Mouse (Mus musculus): ENCODE data around the gene 2010300C02Rik.
"Not testable (repeated sequence)": the region's sequence is repeated elsewhere in the genome, so short reads cannot be mapped to it uniquely, and the experiment has no call there.

The 2010300C02Rik gene

DNA sequence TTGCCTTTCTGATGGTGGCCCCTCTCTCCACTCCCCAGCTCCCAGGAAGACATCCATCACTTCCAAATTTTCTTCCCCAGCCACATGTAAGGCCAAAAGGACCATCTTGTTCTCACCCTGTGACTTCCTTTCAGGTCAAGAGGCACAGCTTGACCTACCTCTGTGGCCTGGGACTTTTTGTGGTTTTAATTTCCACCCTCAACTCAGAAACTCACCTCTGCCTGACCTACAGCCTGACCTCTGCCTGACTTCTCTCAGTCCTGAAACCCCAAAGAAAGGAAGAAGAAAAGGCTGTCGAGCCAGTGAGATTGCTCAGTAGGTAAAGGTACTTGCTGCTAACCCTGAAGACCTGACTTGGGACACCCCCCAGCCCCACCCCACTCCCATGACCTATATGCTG is 100.3 kb downstream of the 2010300C02Rik start:
- no peak for DNase-seq

DNA sequence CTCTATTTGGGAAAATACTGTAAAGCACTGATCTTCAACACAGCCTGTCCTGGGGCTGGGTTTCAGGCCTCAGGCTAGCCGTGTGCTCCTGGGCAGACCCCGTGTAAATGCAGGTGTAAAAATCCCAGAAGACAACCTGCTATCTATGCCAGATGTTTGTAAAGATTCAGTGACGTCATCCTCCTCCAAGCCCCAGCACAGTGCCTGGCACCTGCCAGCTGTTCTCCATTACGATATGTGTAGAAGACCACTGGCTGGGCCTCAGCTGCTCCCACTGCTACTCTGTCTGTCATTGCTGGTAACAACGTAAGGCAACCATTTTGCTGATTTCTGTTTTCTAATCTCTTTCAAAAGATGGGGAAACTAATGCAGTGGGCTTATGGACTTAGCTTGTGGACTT is 102.8 kb downstream of the 2010300C02Rik start:
- no peak for DNase-seq

DNA sequence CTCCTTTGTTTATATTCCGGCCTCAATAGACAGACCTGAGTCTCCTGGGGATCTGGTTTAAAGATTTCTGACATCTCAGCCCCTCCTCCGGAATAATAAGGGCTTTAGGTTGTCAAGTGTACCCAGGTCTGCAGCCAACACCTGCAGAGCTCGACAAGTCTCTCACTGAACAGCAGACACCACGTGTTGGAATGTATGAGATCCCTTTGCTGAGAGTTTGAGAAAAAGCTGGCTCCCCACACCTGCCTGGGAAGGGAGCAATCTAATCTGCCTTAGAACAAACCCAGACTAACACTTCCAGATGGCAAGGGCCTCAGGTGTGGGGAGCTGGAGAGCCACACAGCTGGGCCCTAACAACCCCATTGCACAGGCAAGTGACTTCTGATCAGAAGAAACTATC is 103.3 kb downstream of the 2010300C02Rik start:
- no peak for DNase-seq

DNA sequence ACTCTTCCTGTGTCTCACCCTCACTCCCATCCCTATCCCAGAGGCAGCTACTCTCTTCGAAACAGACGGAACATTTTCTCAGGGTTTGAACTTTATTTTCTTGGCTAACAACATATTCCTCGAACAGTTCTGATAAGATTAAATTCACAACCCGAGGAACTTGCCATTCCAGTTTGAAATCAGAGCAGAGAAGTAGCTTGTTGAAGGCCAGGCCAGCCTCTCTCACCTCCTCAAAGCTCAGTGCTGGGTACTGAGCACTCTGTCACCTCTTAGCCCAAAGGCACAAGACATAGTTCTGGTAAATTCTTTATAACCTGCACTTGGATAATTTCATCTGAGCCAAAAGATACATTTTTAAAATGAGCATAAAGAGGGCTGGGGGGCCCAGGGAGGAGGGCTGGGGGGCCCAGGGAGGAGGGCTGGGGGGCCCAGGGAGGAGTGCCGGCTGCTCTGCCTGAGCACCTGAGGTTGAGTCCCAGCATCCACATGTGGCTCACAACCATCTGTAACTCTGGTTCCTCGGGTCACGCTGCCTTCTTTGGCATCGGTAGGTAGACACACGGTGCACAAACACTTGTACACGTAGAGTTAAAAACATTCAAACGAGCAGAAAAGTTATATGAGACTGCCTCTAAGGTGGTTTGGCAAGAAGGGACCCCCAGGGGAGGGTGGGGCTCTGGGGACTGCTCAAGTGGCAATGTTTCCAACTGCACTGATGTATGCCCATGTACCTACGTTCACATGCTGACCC is 104.4 kb downstream of the 2010300C02Rik start:
- DNase-seq = no peak

DNA sequence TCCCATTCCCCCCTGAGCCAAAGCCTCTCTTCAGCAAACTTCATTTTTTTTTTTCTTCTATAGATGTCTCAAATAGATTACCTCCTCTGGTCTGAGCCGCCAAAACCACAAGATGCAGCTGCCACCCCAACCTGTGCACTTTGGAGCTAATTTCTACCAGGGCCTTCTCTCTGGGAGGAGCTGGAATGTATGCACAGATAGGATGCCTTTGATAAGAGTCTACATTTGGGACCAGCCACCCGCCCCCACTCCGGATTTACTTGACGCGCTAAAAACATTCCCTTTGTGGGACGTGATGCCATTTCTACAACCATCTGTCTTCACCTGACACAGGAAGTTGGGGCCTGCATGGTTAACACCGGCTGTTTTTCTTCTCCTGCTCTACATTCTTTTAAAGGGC is 105.0 kb downstream of the 2010300C02Rik start:
- DNase-seq = no peak

DNA sequence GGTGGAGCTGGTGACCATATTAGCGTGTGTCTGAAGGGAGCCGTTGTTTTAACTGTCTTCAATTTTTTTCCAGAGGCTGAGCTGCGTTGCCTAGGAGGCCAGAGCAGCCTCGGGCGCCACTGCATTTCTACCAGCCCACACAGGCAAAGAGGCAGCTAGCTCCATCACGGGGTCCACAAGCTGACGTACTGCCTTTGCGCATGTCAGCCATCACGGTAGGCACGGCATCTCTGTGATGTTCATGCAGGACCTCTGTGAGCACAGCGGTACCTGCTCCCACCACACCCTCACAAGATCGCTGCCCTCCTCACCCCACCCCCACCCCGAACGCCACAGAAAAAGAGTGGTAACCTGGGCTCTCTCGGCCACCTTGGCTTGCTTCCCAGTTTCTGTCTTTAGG is 105.8 kb downstream of the 2010300C02Rik start:
- DNase-seq = no peak

DNA sequence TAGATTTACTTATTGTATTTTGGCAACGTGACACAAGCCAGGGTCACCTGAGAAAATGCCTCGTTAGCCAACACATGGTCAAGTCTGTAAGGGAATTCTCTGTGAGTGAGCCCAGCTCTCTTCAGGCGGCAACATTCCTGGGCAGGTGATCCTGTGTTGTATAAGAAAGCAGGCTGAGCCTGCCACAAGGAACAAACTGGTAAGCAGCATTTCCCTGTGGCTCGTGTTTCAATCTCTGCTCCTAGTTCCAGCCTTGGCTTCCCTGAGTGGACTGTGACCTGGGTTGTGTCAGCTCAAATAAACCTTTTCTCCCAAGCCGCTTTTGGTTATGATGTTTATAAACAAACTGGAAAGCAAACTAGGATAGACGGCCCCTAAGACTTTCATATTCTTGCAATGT is 108.9 kb downstream of the 2010300C02Rik start:
- DNase-seq = no peak

DNA sequence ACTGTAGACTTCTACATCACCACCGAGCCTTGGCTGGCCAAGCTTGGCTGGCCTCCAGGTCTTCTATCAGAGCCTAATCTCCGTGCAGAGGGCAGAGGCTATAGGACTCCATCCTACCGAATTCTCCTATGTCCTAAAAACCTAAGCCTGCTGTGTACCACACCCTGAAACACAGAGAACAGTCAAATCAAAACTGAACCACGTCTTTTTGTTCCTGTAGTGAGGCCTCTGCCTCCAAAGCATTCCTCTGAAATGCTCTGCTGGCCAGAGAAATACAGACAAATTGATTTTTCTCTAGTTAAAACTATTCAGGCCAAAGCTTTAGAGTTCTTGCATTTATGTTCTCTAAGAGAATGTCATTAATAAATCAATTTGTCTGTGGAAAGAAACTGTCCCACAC is 109.6 kb downstream of the 2010300C02Rik start:
- DNase-seq = no peak

DNA sequence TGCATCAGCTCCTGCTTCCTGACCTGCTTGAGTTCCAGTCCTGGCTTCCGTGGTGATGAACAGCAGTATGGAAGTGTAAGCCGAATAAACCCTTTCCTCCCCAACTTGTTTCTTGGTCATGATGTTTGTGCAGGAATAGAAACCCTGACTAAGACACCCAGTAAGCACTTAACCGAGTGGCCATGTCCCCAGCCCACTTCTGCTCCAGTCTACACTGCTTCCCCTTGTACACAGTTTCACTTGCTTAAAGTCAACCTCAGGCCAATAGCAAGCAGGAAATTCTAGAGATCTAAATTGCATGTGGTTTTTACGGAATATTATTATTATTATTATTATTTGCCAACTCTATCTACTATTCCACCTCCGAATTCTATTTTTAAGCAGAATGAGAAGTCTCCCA is 114.2 kb downstream of the 2010300C02Rik start:
- not testable (repeated sequence) for DNase-seq

DNA sequence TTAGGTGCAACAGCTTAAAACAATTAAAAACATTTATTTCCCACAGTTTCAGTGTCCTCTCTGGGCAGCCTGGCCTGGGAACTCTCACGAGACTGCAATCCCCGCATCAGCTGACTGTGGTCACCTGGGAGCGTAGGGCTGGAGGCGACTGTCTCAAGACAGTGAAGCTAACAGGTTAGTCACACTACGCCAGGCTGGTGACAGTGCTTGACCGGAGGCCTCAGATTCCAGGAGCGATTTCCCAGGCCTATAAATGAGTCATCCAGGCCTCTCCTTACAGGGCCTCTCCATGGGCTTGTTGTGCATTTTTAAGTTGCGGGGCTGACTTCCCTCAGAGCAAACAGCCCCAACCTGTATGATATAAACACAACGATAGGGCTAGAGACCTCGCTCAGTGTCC is 116.7 kb downstream of the 2010300C02Rik start:
- DNase-seq = no peak

DNA sequence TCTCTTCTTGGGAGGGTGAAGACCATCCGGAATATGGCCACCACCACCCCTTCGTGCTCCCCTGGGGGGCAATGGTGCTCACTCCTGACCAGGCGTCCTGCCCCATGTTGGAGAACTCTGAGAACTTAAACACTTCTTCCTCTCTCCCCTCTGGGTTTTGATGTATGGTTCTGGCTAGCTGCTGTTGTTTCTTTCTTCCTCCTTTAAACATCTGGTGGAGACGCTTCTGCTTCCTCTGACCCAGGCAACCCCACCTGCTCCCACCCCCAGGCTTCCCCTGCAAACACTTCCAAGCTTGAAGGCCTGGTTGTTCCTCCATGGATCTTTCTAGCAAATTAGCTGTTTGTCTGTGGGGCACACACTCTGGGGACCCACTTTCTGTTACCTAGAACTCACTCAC is 117.6 kb downstream of the 2010300C02Rik start:
- DNase-seq = no peak

DNA sequence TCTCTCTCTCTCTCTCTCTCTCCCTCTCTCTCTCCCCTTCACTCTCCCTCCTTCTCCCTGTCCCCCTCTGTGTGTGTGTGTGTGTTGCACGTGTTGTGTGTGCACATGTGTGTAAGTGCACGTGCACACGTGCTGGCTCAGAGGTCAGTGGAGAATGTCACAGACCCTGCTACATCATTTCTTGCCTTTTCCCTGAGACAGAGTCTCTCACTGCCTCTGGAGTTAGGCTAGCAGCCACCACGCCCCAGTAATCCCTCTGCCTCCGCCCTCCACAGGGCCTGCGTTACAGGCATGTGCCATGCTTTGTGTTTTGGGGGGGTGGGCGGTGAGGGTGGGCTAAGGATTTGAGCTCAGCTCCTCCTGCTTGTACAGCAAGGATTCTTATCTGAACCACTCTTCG is 118.4 kb downstream of the 2010300C02Rik start:
- DNase-seq = no peak

DNA sequence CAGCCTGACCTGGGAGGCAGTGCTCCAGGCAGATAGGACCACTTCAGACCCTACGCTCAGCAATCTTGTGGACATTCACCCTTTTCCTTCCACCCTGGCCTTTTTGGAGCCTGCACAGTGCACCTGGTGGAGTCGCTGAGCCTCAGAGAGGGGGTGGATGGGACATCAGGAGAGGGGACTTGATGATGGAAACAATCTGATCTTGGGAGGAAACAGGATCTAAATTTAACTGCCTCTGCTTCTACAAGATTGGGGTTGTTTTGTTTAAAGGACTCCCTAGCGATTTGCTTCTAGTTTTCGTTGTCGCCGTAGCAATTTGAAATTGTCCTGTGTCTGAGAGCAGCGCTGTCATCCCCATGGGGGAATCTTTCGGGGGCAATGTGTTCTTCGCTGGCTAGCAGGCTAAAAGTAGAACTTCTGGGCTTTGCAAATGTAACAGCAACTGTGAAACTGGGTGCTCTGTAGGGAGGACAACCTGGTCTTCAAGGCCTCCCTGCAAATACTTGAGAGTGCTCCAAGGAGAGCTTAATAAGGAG is 119.2 kb downstream of the 2010300C02Rik start:
- no peak for DNase-seq

DNA sequence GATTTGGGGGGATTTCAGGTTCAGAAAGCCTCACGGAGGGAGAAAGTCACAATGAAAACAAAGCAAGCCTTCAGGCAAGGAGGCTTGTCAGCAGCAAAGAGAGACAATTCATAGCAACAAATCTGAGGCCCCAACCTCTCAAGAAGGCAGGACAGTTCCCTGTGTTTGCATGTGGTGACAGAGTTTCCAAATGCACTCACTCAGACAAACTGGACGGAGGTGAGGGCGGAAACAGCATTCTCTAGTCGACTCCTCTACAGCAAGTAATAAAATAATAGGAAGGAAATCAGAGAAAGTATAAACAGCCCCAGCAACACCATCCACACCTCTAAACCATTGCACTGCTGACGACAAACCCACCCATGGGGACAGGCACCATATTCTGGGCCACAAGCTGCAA is 120.9 kb downstream of the 2010300C02Rik start:
- DNase-seq = no peak

DNA sequence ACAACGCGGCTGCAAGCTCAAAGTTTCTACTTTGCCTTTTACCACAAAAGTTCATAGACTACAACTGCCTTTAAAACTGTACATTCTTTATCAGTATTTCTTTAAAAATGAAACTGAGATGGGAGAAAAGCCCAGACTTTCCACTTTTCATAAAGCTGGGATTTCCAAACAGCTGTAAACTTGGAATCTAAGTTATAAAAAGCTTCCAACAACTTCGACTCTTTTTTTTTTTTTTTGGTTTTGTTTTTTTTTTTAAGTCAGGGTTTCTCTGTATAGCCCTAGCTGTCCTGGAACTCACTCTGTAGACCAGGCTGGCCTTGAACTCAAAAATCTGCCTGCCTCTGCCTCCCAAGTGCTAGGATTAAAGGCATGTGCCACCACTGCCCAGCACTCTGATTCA is 125.1 kb downstream of the 2010300C02Rik start:
- DNase-seq = not testable (repeated sequence)

DNA sequence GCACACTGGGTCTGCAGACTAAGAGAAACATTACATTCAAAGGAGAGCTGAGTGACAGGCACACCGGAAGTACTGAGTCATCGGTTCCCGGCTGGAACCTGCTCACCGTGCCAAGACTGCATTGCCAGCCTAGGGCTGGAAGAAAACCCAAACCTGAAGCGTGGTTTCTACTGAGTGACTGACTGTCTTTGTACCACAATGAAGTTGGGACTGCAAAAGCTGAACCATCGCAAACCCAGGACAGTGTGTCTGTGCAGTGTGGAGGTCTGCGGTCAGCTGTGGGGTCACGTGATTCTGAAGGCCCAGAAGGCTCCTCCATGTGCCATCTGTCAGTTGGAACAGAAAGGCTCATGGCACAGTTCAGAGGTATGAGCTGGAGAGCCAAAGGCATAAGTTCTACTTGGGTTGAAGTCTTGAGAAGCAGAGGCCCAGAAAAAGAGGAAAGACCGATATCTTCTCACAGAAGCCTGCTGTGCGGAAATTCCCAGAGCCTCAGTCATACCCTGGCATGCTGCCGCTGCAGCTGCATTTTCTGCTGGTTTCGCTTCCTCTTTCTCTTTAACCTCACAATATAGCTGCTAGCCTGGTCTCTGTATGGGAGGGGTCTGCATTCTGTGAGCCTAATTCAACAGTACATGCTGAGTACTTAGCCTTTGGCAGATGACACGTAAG is 133.9 kb downstream of the 2010300C02Rik start:
- DNase-seq = peak; percentile 50

DNA sequence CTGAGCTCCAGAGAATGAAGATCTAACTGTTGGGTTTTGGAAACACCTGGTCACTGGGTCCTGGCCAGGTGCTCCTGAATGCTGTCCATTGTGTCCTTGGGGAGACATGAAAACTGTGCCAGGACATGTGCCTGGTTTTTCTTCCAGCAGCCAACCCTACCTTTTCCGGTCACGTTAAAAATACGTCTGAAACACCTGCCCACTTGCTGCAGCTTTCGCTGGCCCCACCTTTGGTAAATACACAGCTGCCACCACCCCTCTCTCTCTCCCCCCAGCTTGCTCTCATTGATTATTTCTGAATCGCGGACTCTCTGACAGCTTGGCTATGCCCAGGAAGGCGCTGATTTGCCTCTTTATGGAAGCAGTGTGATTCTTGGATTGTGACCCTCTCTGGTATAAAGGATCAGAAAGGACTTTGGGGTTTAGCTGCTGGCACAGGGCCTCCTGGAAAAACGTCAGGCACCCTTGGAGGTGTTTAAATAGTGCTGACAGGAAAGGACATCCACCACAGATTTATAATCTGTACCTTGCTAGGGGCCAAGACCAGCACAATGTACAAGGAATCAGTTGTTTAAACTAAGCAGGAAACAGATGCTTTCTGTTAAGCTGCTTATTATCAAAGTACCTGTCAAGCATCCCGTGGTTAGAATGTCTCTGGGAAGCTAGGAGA is 136.0 kb downstream of the 2010300C02Rik start:
- DNase-seq = no peak

DNA sequence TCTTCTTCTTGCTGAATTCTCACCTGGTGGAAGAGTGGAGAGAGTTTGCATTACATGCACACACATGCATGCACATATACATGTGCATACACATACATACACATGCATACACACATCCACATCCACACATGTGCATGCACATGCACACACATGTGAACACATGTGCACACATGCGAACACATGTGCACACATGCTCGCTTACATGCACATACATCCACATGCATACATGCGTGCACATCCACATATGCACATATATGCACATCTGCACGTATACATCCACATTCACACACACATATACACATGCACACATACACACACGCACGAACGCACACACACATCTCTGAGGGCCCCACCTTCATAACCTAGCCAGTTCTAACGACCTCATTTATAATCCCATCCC is 136.7 kb downstream of the 2010300C02Rik start:
- DNase-seq = no peak

DNA sequence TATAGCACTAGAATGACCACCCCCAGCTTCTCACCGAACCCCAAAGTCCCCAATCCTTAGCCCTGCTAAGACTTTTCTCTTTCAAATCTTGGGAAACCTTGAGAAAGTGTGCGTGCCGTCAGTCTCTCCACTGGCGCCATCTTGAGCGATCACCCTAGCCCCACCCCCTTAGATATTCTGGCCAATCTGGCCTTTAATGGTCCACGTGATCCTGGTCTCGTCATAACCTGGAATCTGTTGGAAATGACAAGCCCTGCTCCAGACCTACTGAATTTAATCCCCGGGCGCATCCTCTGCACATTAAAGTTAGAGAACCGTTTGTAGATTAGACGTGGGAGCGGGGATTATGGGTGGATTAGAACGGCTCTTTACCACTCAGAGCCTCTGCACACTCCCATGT is 140.2 kb downstream of the 2010300C02Rik start:
- no peak for DNase-seq

DNA sequence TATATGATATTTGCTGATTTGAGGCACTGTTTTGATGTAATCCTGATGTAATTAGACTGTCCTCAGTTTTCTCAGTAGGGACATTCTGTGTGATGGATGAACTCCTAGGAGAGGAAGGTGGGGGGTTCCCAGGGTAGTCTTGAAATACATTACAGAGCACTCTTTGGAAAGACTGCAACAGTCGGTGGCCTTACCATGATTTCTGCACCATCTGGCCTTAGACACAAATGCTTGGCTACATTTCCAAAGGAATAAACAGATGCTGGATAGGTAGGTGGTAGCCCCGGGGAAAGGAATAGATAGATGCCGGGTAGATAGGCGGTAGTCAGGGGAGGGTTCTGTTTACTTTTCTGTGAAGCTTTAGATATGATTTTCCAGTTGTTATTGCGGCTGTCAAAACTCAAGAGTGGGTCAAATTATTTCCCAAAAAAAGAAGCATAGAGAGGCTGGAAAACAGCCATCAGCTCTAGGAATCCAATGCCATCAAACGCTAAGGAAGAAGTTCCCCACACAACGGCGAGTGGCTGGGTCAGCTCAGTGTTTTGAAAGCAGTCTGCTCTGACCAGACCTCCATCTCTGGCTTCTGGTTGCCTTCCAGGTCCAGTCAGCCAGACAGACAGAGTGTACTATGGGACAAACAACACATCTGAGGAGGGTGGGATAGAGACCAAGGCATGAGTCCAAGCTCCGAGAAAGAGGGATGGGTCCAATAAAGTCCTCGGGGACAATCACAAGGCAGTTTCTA is 147.2 kb downstream of the 2010300C02Rik start:
- no peak for DNase-seq

DNA sequence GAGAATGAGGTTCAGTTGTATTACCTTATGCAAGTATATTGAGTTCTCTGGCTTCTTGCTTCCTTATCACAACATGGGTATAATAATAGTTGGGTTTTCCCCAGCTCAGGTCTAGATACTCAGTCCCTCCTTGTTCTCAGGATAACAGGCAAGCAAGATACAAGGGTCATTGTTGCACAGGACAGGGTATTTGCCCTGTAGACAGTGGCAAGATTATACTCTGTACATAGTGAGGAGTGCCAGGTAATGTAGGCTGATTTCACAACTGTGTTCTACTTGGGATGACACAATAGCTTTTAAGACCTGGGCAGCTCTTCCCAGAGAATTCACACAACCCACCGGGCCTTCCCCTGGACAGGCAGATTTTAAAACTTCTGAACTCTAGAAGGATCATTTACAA is 151.5 kb downstream of the 2010300C02Rik start:
- DNase-seq = no peak

DNA sequence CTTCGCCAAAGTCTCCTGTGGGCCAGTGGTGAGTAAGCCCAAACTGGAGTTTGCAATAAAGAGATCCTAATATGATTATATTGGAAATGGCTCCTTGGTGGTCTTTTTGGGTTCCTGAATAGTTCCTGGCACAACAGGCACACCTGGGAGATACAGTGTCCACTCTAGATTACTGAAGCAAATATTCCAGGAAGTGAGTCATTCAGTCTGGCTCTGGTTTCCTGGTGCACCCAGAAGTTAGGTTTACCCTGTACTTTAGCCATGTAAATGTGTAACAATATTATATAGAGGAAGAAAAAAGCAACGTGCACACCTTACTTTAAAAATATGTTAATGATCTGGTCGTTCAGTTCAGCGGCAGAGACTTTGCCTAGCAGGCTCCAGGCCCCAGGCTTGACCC is 153.1 kb downstream of the 2010300C02Rik start:
- no peak for DNase-seq

DNA sequence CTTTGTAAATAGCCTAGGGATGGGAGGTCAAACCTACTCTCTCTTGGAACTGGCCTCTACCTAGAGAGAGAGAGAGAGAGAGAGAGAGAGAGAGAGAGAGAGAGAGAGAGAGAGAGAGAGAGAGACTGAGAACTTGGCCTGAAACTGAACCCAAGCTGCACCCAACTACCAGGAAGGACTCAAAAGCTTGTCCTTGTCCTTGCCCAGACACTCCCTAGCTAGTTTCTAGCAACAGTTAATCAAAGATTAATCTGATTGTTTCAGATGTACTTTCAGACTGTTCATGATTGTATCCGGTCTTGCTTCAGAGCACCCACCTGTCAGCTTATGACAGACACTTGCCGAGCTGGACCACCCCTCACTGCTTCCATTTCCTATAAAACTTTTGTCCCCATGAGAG is 153.5 kb downstream of the 2010300C02Rik start:
- DNase-seq = no peak

All from kidney, postnatal 10 days (tissue).